Mouse (Mus musculus) midbrain, embryonic 12.5 days (tissue): ENCODE measurements around the gene Clec2d. TPM values are rescaled to one million over a fixed set of nuclear protein-coding genes. Genes with fewer than 3 reads are reported as not detected.
"Not testable (repeated sequence)": the region's sequence is repeated elsewhere in the genome, so short reads cannot be mapped to it uniquely, and the experiment has no call there.

ENCODE experiments used
- ATAC-seq: fragments of 200-750 bp; cut with Nextera tagmentation; 2 replicates; pipeline ENCODE4 v1.8.0; 2017; ENCODE audit warnings: low read depth, moderate TSS enrichment, moderate library complexity; ENCODE audit not compliant: low FRiP score
- H3K27ac ChIP-seq: fragments of 300-500 bp; sonication (generic); replicated peaks from 2 replicates; pipeline ENCODE4 v1.5.1; 2016; ENCODE audit warnings: mild to moderate bottlenecking
- H3K27me3 ChIP-seq: fragments of 300-500 bp; sonication (generic); 2 replicates; pipeline ENCODE4 v1.6.1; 2016; ENCODE audit warnings: mild to moderate bottlenecking
- H3K36me3 ChIP-seq: fragments of 300-500 bp; sonication (generic); 2 replicates; pipeline ENCODE4 v1.6.1; 2016
- H3K4me1 ChIP-seq: fragments of 300-500 bp; sonication (generic); 2 replicates; pipeline ENCODE4 v1.6.1; 2016
- H3K4me2 ChIP-seq: fragments of 300-500 bp; sonication (generic); replicated peaks from 2 replicates; pipeline ENCODE4 v1.6.1; 2016; ENCODE audit warnings: mild to moderate bottlenecking, moderate library complexity
- H3K4me3 ChIP-seq: fragments of 300-500 bp; sonication (generic); 2 replicates; pipeline ENCODE4 v1.5.1; 2016; ENCODE audit warnings: mild to moderate bottlenecking
- H3K9ac ChIP-seq: fragments of 300-500 bp; sonication (generic); replicated peaks from 2 replicates; pipeline ENCODE4 v1.6.1; 2016; ENCODE audit warnings: mild to moderate bottlenecking, moderate library complexity
- H3K9me3 ChIP-seq: fragments of 300-500 bp; sonication (generic); 2 replicates; pipeline ENCODE4 v1.6.1; 2016; ENCODE audit warnings: mild to moderate bottlenecking
- WGBS: fragments of 180-500 bp; shearing (Covaris S2); methylation state at CpG from one replicate; pipeline ENCODE4 v1.1.7; 2016; 5-methylcytosine and 5-hydroxymethylcytosine counted together
- polyA plus RNA-seq: library from polyadenylated mRNA; unstranded; fragments of >200 nt; fragmentation: Nextera tagmentation; extraction: Ambion mirVana; gene quantifications from 2 replicates; pipeline ENCODE4 v1.2.1, GENCODE M21; 2016

Gene Clec2d
- polyA plus RNA-seq, 1 experiment from 2014 or later, result 0.14 TPM

DNA sequence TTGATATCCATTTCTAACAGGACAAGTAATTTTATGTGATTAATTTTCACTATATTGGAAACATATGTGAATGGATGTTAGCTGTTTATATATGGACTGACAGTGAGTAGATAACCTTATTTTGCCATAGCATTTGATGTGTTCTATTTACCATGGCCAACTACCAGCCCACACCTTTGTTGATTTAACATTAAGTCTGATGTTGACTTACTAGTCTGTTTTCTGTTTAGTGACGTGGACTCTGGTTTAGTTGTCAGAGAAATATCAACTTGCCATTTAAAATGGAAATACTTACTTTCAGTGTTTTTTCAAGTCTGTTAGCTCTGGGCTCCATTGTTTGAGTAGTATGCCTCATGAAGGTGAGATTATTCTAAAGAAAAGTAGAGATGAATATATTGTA is 3.8 kb upstream of the Clec2d start:
- Histone ChIP-seq H3K4me3 (no peak overlapping the region), H3K27me3 (no peaks in the 10 kb centered on the region), H3K4me1 (peaks cover 8% of the 10 kb centered on the region; the same call in 1 of the 2 replicates), H3K9ac (no peak overlapping the region), H3K27ac (no peak overlapping the region), H3K9me3 (no peaks in the 10 kb centered on the region), H3K4me2 (no peak overlapping the region), H3K36me3 (no peaks in the 10 kb centered on the region)
- ATAC-seq, result no peak
- WGBS, result 78% methylated on average over 1 of the region's 1 CpGs

DNA sequence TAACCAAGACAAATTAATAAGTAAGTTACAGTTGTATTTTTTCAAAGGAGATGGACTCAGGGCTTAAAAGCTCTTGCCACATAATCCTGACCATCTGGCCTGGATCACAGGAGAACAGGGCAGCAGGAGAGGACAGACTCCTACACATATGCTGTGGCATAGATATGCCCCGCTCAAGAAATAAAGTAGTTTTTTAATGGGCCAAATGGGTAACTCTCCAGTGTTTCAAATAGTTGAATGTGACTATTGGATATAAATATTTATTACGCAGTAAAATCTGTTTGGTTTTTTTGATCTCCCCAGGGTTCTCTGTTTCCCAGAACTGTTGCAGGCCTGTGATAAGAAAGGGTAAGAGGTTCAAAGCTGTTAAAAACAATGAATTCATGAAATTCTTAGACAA is 1.1 kb upstream of the Clec2d start:
- peaks cover 9% of the 10 kb centered on the region; the same call in 1 of the 2 replicates for H3K4me1 ChIP-seq
- H3K4me2 ChIP-seq, result no peak overlapping the region
- H3K9me3 ChIP-seq, result no peaks in the 10 kb centered on the region
- H3K27ac ChIP-seq, result no peak overlapping the region
- 95% methylated on average over 2 of the region's 2 CpGs for WGBS
- H3K27me3 ChIP-seq, result no peaks in the 10 kb centered on the region
- ATAC-seq, result no peak
- H3K4me3 ChIP-seq, result no peak overlapping the region
- H3K36me3 ChIP-seq, result no peaks in the 10 kb centered on the region
- H3K9ac ChIP-seq, result no peak overlapping the region

DNA sequence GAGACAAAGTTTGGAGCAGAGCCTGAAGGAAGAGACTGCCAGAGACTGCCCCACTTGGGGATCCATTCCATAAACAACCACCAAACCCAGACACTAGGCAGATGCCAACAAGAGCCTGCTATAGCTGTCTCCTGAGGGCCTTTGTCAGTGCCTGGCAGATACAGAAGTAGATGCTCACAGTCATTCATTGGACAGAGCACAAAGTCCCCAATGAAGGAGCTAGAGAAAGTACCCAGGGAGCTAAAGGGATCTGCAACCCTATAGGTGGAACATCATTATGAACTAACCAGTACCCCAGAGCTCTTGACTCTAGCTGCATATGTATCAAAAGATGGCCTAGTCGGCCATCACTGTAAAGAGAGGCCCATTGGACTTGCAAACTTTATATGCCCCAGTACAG is 584 bp upstream of the Clec2d start:
- WGBS, result 94% methylated on average over 1 of the region's 1 CpGs

DNA sequence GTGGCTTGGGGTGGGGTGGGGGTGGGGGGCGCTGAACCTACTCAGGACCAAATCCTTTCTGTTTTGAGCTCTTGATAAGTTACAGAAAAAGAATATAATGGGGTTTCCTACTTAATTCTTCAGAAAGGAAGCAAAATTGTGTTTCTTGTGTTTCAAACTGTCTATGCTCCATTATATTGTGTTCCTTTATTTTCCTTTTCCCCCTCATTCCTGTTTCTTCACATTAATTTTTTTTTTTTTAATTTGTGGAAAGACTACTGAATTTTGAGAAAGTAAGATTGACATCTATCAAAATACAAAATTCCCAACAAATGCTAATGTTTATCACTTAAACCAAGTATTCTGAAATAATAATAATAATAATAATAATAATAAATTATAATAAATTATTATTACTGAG is 834 bp downstream of the Clec2d start:
- Histone ChIP-seq H3K36me3 (no peaks in the 10 kb centered on the region), H3K9ac (no peak overlapping the region), H3K9me3 (no peaks in the 10 kb centered on the region), H3K27ac (peak overlapping the region; percentile 86), H3K4me1 (peaks cover 9% of the 10 kb centered on the region; the same call in 1 of the 2 replicates), H3K27me3 (no peaks in the 10 kb centered on the region), H3K4me3 (peak overlapping the region; percentile 35), H3K4me2 (peak overlapping the region; percentile 51)
- 17% methylated on average over 1 of the region's 1 CpGs for WGBS
- no peak for ATAC-seq

More for the DNA sequence above, 584 bp upstream of the Clec2d start:
- H3K27me3 ChIP-seq, H3K36me3 ChIP-seq, H3K9ac ChIP-seq, H3K27ac ChIP-seq, H3K4me1 ChIP-seq, ATAC-seq, H3K4me3 ChIP-seq, H3K9me3 ChIP-seq, H3K4me2 ChIP-seq: not testable (repeated sequence)

DNA sequence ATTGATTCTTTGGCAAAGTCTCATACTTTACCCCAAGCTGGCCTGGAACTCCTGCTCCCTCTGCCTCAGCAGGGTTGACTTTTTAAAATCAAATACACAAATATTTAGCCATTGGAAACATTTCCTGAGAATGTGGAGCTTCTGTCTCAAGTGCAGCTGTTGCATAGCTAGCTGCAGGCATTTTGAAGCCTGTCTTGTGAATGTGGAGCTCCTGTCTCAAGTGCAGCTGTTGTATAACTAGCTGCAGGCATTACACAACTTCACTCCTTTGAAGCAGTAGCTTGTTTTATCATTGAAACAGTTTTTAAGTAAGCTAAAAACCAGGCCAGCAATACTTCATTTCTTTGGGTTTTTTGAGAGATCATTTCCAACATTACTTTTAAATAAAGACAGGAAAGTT is 1.3 kb downstream of the Clec2d start:
- Histone ChIP-seq H3K4me1 (peaks cover 9% of the 10 kb centered on the region; the same call in 1 of the 2 replicates), H3K4me2 (peak overlapping the region; percentile 22), H3K9ac (no peak overlapping the region), H3K27me3 (no peaks in the 10 kb centered on the region), H3K27ac (no peak overlapping the region; the same call in 1 of the 2 replicates), H3K9me3 (no peaks in the 10 kb centered on the region), H3K36me3 (no peaks in the 10 kb centered on the region), H3K4me3 (no peak overlapping the region)
- no peak for ATAC-seq

DNA sequence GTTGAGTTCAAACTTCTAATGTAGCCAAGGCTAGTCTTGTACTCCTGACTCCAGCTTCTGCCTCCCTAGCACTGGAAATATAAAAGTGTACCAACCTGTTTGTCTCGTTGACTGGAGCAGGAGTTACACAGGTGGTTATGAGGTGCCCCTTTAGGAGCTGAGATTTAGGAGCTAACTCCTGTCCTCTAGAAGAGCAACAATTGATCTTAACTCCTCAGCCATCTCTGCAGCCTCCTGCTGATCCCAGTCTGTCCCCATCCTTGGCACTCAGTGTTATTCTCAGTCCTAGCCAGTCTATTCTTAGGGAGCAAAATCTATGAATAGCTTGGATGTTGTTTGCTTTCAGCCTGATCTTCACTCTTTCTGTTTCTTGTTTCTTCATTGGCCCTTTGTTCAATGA is 2.1 kb downstream of the Clec2d start:
- Histone ChIP-seq H3K9me3 (no peaks in the 10 kb centered on the region), H3K4me1 (peaks cover 9% of the 10 kb centered on the region; the same call in 1 of the 2 replicates), H3K9ac (no peak overlapping the region), H3K36me3 (no peaks in the 10 kb centered on the region), H3K27ac (no peak overlapping the region), H3K27me3 (no peaks in the 10 kb centered on the region), H3K4me2 (no peak overlapping the region), H3K4me3 (no peak overlapping the region)
- no peak for ATAC-seq
- 79% methylated on average over 1 of the region's 1 CpGs for WGBS

DNA sequence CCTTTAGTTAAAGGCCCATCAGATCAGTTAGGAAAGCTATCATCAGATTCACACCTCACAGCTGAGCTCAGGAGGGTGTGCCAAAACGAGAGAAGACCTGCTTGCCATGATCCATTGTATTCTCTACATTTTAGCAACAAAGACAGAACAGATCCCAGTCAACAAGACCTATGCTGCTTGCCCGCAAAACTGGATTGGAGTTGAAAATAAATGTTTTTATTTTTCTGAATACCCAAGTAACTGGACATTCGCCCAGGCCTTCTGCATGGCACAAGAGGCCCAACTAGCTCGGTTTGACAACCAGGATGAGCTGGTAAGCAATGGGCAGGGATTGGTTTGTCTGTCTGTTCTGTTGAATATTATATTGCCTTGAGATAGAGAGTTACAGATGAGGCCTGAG is 3.6 kb downstream of the Clec2d start:
- not testable (repeated sequence) for H3K9ac ChIP-seq

DNA sequence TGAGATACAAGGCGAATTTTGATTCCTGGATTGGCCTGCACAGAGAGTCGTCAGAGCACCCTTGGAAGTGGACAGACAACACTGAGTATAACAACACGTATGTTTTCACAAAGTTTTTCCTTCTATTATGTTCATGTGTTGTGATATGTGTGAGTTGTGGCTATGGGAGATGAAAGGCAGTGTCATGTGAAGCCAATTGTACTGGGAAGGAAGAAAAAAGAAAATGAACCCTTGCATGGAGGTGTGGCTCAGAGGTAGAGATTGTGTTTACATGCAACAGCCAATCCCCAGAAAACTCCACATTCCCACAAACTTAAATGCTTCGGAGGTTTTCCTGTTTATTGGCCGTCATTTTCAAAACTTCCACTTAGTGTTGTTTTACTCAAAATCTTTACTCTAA is 4.4 kb downstream of the Clec2d start:
- no peak for ATAC-seq
- H3K4me2 ChIP-seq, result no peak overlapping the region
- WGBS, result 85% methylated on average over 5 of the region's 5 CpGs

More for the DNA sequence above, 3.6 kb downstream of the Clec2d start:
- not testable (repeated sequence) for H3K27me3 ChIP-seq, H3K9me3 ChIP-seq, H3K27ac ChIP-seq, H3K36me3 ChIP-seq, ATAC-seq, H3K4me1 ChIP-seq, H3K4me3 ChIP-seq, H3K4me2 ChIP-seq
- WGBS, result 88% methylated on average over 4 of the region's 4 CpGs

DNA sequence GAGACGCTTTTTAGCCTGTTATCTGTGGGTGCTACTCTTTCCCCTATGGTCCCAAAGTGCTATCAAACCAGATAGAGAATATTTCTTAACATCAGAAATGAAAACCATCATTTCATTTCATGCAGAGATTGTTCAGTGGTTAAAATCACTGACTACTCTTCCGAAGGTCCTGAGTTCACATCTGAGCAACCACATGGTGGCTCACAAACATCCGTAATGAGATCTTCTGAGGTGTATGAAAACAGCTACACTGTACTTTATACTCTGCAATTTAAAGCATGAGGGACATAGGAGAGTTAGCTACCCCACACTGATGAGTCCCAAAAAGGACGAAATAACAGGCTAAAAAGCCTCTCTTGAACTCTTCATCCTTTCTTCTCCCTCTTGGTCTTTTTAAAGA is 5.6 kb downstream of the Clec2d start:
- no peak overlapping the region for H3K4me3 ChIP-seq

More for the DNA sequence above, 4.4 kb downstream of the Clec2d start:
- Histone ChIP-seq H3K9me3 (no peaks in the 10 kb centered on the region), H3K9ac (no peak overlapping the region), H3K36me3 (no peaks in the 10 kb centered on the region), H3K4me1 (peaks cover 9% of the 10 kb centered on the region; the same call in 1 of the 2 replicates), H3K4me3 (no peak overlapping the region), H3K27me3 (no peaks in the 10 kb centered on the region), H3K27ac (no peak overlapping the region)

DNA sequence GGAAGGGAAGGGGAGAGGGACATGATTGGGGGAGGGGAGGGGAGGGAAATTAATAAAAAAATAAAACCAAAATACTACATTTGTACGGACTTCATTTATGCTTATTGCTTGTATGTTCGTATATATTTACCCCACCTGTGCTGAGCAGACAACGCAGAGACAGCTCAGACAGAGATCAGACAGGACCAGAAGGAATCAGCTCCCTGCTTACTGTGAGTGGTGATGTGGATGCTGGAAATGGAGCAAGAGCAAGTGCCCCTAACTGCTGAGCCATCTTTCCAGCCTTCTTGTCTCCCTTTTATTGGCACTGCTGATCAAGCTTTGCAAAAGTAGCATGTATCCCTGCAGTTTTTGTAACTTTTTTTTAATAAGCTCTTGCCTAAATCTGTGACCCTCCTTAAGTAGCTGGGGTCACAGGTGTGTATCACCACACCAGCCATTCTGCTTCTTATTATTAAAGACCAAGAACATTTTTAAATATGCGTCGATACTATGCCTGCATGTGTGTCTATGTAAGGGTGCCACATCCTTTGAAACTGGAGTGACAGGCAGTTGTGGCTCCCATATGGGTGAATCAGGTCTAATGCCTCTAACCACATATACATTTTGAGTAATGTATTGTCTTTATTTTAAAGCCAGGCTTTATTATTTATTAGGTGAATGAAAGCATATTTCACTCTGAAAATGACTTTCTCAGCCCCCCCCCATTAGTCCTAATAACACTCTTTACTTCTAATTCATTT is 6.2 kb downstream of the Clec2d start:
- 0 out of 2 replicates have a peak, but pooled peaks cover 1% of the 10 kb centered on the region for H3K4me1 ChIP-seq
- H3K9ac ChIP-seq, result no peak overlapping the region
- WGBS, result 89% methylated on average over 5 of the region's 5 CpGs
- H3K4me2 ChIP-seq, result no peak overlapping the region
- H3K27me3 ChIP-seq, result no peaks in the 10 kb centered on the region
- no peak overlapping the region for H3K27ac ChIP-seq
- H3K36me3 ChIP-seq, result no peaks in the 10 kb centered on the region
- no peak overlapping the region for H3K4me3 ChIP-seq
- no peak for ATAC-seq
- H3K9me3 ChIP-seq, result no peaks in the 10 kb centered on the region

More for the DNA sequence above, 5.6 kb downstream of the Clec2d start:
- no peaks in the 10 kb centered on the region for H3K27me3 ChIP-seq
- H3K9me3 ChIP-seq, result no peaks in the 10 kb centered on the region
- no peaks in the 10 kb centered on the region for H3K36me3 ChIP-seq
- H3K27ac ChIP-seq, result no peak overlapping the region
- 0 out of 2 replicates have a peak, but pooled peaks cover 4% of the 10 kb centered on the region for H3K4me1 ChIP-seq
- no peak for ATAC-seq
- H3K4me2 ChIP-seq, result no peak overlapping the region
- 82% methylated on average over 4 of the region's 4 CpGs for WGBS
- no peak overlapping the region for H3K9ac ChIP-seq

DNA sequence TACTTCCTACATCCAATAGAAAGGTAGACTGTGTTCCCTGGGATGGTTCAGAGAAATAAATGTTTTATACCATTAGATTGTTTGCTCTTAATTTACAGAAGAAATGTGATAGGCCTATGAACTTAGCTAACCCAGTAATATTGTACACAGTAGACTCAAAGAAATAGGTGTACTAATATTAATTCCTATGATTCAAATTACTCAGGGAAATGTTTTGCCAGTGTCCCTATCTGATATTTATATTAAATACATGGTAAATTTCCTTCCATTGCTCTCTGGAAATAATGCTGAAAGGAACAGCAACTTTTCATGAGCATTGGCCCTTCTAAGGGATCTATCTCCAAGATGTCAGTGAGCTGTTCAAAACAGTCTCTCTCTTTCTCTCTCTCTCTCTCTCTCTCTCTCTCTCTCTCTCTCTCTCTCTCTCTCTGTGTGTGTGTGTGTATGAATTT is 6.8 kb downstream of the Clec2d start:
- Histone ChIP-seq H3K36me3 (no peaks in the 10 kb centered on the region), H3K9ac (no peak overlapping the region), H3K4me2 (no peak overlapping the region), H3K4me1 (no peaks in the 10 kb centered on the region), H3K27me3 (no peaks in the 10 kb centered on the region), H3K9me3 (no peaks in the 10 kb centered on the region), H3K27ac (no peak overlapping the region), H3K4me3 (no peak overlapping the region)
- ATAC-seq, result no peak

DNA sequence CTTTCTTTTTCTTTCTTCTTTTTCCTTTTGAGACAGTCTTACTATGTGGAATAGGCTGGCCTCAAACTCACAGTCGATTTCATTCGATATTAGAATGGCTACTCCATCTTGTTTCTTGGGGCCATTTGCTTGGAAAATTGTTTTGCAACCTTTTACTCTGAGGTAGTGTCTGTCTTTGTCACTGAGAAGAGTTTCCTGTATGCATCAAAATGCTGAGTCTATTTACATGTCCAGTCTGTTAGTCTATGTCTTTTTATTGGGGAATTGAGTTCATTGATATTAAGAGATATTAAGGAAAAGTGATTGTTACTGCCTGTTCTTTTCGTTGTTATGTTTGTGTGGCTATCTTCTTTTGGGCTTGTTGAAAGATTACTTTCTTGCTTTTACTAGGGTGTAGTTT is 7.4 kb downstream of the Clec2d start:
- H3K4me2 ChIP-seq, H3K27ac ChIP-seq, H3K9me3 ChIP-seq, H3K4me3 ChIP-seq, ATAC-seq, H3K9ac ChIP-seq, H3K4me1 ChIP-seq, H3K27me3 ChIP-seq, H3K36me3 ChIP-seq: not testable (repeated sequence)
- WGBS, result 96% methylated on average over 3 of the region's 3 CpGs

DNA sequence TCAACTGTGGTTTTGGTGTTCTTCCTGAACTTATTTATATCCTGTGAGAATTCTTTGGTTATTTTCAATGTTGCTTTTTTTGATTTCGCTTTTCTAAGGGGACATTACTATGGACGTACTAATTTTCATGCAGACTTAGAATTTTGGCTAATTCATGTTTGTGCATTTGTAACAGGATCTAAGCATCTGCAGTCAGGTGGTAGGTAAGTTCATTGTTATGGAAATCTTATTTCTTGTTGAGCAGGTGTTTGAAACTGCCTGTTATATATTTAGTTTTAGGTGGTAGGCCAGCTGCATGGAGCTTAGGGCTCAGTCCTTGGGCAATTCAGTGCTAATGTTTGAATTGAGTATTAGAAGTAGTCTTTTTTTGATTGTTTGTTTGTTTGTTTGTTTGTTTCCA is 13.0 kb downstream of the Clec2d start:
- H3K9me3 ChIP-seq, result no peaks in the 10 kb centered on the region
- no peak overlapping the region for H3K4me3 ChIP-seq
- no peaks in the 10 kb centered on the region for H3K36me3 ChIP-seq
- 88% methylated on average over 2 of the region's 2 CpGs for WGBS
- no peak for ATAC-seq
- H3K27ac ChIP-seq, result no peak overlapping the region
- H3K27me3 ChIP-seq, result no peaks in the 10 kb centered on the region
- H3K9ac ChIP-seq, result no peak overlapping the region
- no peaks in the 10 kb centered on the region for H3K4me1 ChIP-seq
- no peak overlapping the region for H3K4me2 ChIP-seq
